Mouse (Mus musculus) effector memory CD4-positive, alpha-beta T cell, adult 7 months (primary cell): Measurements from ENCODE around the gene Olfr877. TPM values are rescaled to one million over a fixed set of nuclear protein-coding genes. Genes with fewer than 3 reads are reported as not detected.

Experiments used
- polyA plus RNA-seq: library from polyadenylated mRNA; unstranded; fragments of 100-300 nt; shearing (Covaris generic); gene quantifications from one replicate; pipeline ENCODE4 v1.2.1, GENCODE M21; 2017

Gene Olfr877
- polyA plus RNA-seq = 0.13 TPM

DNA sequence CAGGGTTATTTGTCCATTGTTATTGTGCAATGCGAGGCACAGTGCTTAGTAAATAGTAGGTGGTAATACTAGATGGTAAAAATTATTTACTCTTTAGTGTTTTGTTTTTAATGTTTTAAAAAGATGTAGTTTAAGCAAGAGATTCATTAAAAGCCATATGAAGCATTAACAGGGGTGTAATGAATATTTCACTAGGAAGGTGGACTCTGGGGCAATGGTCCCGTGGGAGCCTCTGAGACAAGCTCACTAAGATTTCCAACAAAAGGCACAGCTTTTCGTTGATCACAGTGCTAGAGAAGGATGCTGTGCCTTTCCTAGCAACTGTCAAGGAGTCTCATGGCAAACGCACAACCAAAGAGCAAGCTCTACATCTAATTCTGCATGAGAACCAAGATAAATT lies at the start of gene Olfr877:
Gene Olfr877, plus strand, starts transcription at position 301 of the 400 bp plus-strand sequence.

GRCm38 (mm10) chr9:37896661-37897060 lies 42.6 kb downstream of the Olfr877 start, which contains the start of gene Olfr145:
TSS of gene Olfr145 (plus strand) at chr9:37896724.

Other genes starting within 250 kb of the Olfr877 start
- not detected for gene Spa17, start 240.5 kb upstream of the Olfr877 start, polyA plus RNA-seq
- gene Tbrg1, start 197.0 kb upstream of the Olfr877 start, polyA plus RNA-seq = 141 TPM
- 0.44 TPM for gene Panx3, start 185.0 kb upstream of the Olfr877 start, polyA plus RNA-seq
- gene Olfr160, start 138.0 kb upstream of the Olfr877 start, polyA plus RNA-seq = 0.27 TPM
- not detected for gene Olfr874, start 109.2 kb upstream of the Olfr877 start, polyA plus RNA-seq
- gene Olfr875, start 82.4 kb upstream of the Olfr877 start, polyA plus RNA-seq = not detected
- gene Olfr876, start 51.2 kb upstream of the Olfr877 start, polyA plus RNA-seq = 0.62 TPM
- gene Olfr145, start 42.5 kb downstream of the Olfr877 start, polyA plus RNA-seq = 0.15 TPM
- gene Olfr878, start 63.6 kb downstream of the Olfr877 start, polyA plus RNA-seq = 0.26 TPM
- 0.29 TPM for gene Olfr881, start 137.6 kb downstream of the Olfr877 start, polyA plus RNA-seq
- gene Olfr883, start 171.5 kb downstream of the Olfr877 start, polyA plus RNA-seq = not detected
- gene Olfr884, start 192.3 kb downstream of the Olfr877 start, polyA plus RNA-seq = not detected
- not detected for gene Olfr885, start 207.1 kb downstream of the Olfr877 start, polyA plus RNA-seq
- gene Olfr887, start 229.8 kb downstream of the Olfr877 start, polyA plus RNA-seq = 0.56 TPM